Mouse (Mus musculus) hindbrain, embryonic 14.5 days (tissue): ENCODE results near the gene Rab5a. TPM values are rescaled to one million over a fixed set of nuclear protein-coding genes. Genes with fewer than 3 reads are reported as not detected.

ENCODE experiments used
- ATAC-seq: fragments of 200-750 bp; cut with Nextera tagmentation; 2 replicates; pipeline ENCODE4 v1.8.0; 2017; ENCODE audit warnings: moderate number of reproducible peaks, mild to moderate bottlenecking, moderate TSS enrichment, moderate library complexity; ENCODE audit not compliant: low FRiP score
- DNase-seq: peaks from one replicate; pipeline ENCODE4 v3.0.0-alpha.2; 2015; ENCODE audit warnings: low spot score
- H3K27ac ChIP-seq: fragments of 300-500 bp; sonication (generic); 2 replicates; pipeline ENCODE4 v1.5.1; 2014; ENCODE audit warnings: mild to moderate bottlenecking, moderate library complexity
- H3K27me3 ChIP-seq: fragments of 300-500 bp; sonication (generic); 2 replicates; pipeline ENCODE4 v1.6.1; 2014; ENCODE audit warnings: mild to moderate bottlenecking, low read length, mixed read lengths; ENCODE audit not compliant: control insufficient read depth, insufficient read depth
- H3K36me3 ChIP-seq: fragments of 300-500 bp; sonication (generic); replicated peaks from 2 replicates; pipeline ENCODE4 v1.6.1; 2014; ENCODE audit not compliant: control insufficient read depth, insufficient read depth
- H3K4me1 ChIP-seq: fragments of 300-500 bp; sonication (generic); replicated peaks from 2 replicates; pipeline ENCODE4 v1.6.1; 2014; ENCODE audit warnings: antibody characterized with exemption, low read length, mixed read lengths; ENCODE audit not compliant: control insufficient read depth, insufficient read depth
- H3K4me2 ChIP-seq: fragments of 300-500 bp; sonication (generic); replicated peaks from 2 replicates; pipeline ENCODE4 v1.6.1; 2014; ENCODE audit warnings: mild to moderate bottlenecking, moderate library complexity
- H3K4me3 ChIP-seq: fragments of 300-500 bp; sonication (generic); replicated peaks from 2 replicates; pipeline ENCODE4 v1.5.1; 2014; ENCODE audit warnings: mild to moderate bottlenecking, low read length
- H3K9ac ChIP-seq: fragments of 300-500 bp; sonication (generic); 2 replicates; pipeline ENCODE4 v1.6.1; 2014
- H3K9me3 ChIP-seq: fragments of 300-500 bp; sonication (generic); 2 replicates; pipeline ENCODE4 v1.6.1; 2016; ENCODE audit warnings: low read length; ENCODE audit not compliant: control insufficient read depth
- WGBS: fragments of 180-500 bp; shearing (Covaris S2); extraction: QIAGEN DNeasy Blood & Tissue Kit; methylation state at CpG from one replicate; pipeline ENCODE4 v1.1.7; 2014; 5-methylcytosine and 5-hydroxymethylcytosine counted together
- polyA plus RNA-seq: library from polyadenylated mRNA; unstranded; fragments of >200 nt; fragmentation: Nextera tagmentation; extraction: Ambion mirVana; gene quantifications from 2 replicates; pipeline ENCODE4 v1.2.1, GENCODE M21; 2014

The Rab5a gene
- 122 and 134 TPM in 2 replicates for polyA plus RNA-seq

- Histone ChIP-seq H3K4me1 (peaks cover 27% of the 10 kb centered on the region), H3K9ac (peak within 1 kb of the TSS; percentile 84), H3K27me3 (no peaks in the 10 kb centered on the region), H3K36me3 (peaks cover 4% of the 10 kb centered on the region), H3K9me3 (no peaks in the 10 kb centered on the region), H3K4me2 (peak within 1 kb of the TSS; percentile 85), H3K27ac (peak within 1 kb of the TSS; percentile 99), H3K4me3 (peak within 1 kb of the TSS; percentile 98)
- whole genome bisulfite sequencing, result under 1% methylated on average over 75 of the region's 82 CpGs
- ATAC-seq, result peak; percentile 98
- DNase-seq, result peak; percentile 100
Observed at GRCm38 (mm10) chr17:53478858-53479603, at the start of gene Rab5a. Gene Rab5a (plus strand): TSS chr17:53479234.

- ATAC-seq (no peak), DNase-seq (no peak)
- H3K9me3 ChIP-seq, result no peaks in the 10 kb centered on the region
- no peak overlapping the region for H3K27ac ChIP-seq
- H3K4me1 ChIP-seq, result no peaks in the 10 kb centered on the region
- 94% methylated on average over 2 of the region's 2 CpGs for WGBS
- no peaks in the 10 kb centered on the region for H3K27me3 ChIP-seq
- H3K9ac ChIP-seq, result no peak overlapping the region
- no peaks in the 10 kb centered on the region for H3K36me3 ChIP-seq
- no peak overlapping the region for H3K4me3 ChIP-seq
- H3K4me2 ChIP-seq, result no peak overlapping the region
Observed at GRCm38 (mm10) chr17:53456152-53456551, 22.9 kb upstream of the Rab5a start.

DNA sequence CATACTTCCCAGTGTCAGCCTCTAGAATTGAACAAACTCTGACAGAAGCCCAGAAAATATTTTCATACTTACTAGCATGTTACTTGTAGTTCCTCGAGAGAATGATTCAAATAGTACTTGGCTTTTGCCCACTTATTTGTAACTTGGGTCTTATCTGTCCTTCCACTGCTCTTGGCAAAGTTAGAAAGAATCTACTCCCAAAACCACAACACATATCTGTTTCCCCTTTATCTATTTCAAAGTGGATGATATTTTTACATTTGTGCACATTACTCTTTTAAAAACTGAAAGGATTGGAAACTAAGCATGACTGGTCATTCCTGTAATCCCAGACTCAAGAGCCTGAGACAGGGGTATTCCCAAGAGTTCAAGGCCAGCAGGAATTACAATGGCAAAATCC is 22.3 kb upstream of the Rab5a start:
- Histone ChIP-seq H3K4me1 (no peaks in the 10 kb centered on the region), H3K36me3 (no peaks in the 10 kb centered on the region), H3K9ac (no peak overlapping the region), H3K27me3 (no peaks in the 10 kb centered on the region), H3K27ac (no peak overlapping the region), H3K4me2 (no peak overlapping the region), H3K4me3 (no peak overlapping the region), H3K9me3 (no peaks in the 10 kb centered on the region)
- ATAC-seq, result no peak
- no peak for DNase-seq
- WGBS, result 83% methylated on average over 1 of the region's 1 CpGs

GRCm38 (mm10) chr17:53462603-53463495 is 16.2 kb upstream of the Rab5a start, which contains the start of gene Efhb:
Gene Efhb (minus strand): TSS chr17:53463321.
- H3K36me3 ChIP-seq, result no peaks in the 10 kb centered on the region
- H3K9me3 ChIP-seq, result no peaks in the 10 kb centered on the region
- no peak within 1 kb of the TSS for H3K27ac ChIP-seq
- H3K27me3 ChIP-seq, result no peaks in the 10 kb centered on the region
- peak within 1 kb of the TSS; percentile 38 for H3K4me3 ChIP-seq
- peak; percentile 96 for ATAC-seq
- H3K4me2 ChIP-seq, result peak within 1 kb of the TSS; percentile 88
- DNase-seq, result peak; percentile 86
- peaks cover 11% of the 10 kb centered on the region; the same call in 1 of the 2 replicates for H3K4me1 ChIP-seq
- H3K9ac ChIP-seq, result peak within 1 kb of the TSS; percentile 57
- WGBS, result 21% methylated on average over 26 of the region's 26 CpGs

- Histone ChIP-seq H3K4me1 (peaks cover 11% of the 10 kb centered on the region; the same call in 1 of the 2 replicates), H3K27me3 (no peaks in the 10 kb centered on the region), H3K27ac (no peak overlapping the region), H3K36me3 (no peaks in the 10 kb centered on the region), H3K9me3 (no peaks in the 10 kb centered on the region), H3K4me2 (peak overlapping the region; percentile 88), H3K4me3 (peak overlapping the region; percentile 38), H3K9ac (peak overlapping the region; percentile 57)
- ATAC-seq, result no peak; the same call in 1 of the 2 replicates
- WGBS, result 12% methylated on average over 8 of the region's 9 CpGs
- DNase-seq, result no peak
Observed at GRCm38 (mm10) chr17:53463496-53463840, 15.6 kb upstream of the Rab5a start.

- peaks cover 11% of the 10 kb centered on the region; the same call in 1 of the 2 replicates for H3K4me1 ChIP-seq
- ATAC-seq (no peak), DNase-seq (no peak)
- no peak overlapping the region for H3K27ac ChIP-seq
- no peaks in the 10 kb centered on the region for H3K36me3 ChIP-seq
- no peaks in the 10 kb centered on the region for H3K27me3 ChIP-seq
- no peak overlapping the region for H3K9ac ChIP-seq
- no peaks in the 10 kb centered on the region for H3K9me3 ChIP-seq
- H3K4me3 ChIP-seq, result no peak overlapping the region
- no peak overlapping the region for H3K4me2 ChIP-seq
- 57% methylated on average over 4 of the region's 4 CpGs for WGBS
Observed at GRCm38 (mm10) chr17:53465569-53465968, 13.5 kb upstream of the Rab5a start.

DNA sequence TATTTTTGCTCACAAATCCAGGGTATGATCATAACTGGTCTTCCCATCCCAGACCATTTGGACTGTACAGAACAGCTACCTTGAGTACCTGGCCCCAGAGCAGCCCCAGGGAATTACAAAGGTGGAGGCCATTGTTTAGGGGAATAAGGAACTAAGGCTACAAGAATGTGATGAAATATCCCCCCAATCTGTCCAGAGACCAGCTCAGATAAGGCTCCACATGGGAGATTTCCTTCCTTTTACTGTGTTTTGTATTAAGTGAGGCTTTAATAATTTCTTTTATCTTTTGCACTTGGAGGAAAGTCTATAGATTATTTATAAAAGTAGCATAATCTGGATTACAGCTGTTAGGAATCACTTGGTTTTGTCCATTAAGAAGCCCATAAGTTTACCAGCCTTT is 10.3 kb upstream of the Rab5a start:
- DNase-seq (no peak), ATAC-seq (no peak)
- Histone ChIP-seq H3K4me2 (no peak overlapping the region), H3K4me1 (0 out of 2 replicates have a peak, but pooled peaks cover 3% of the 10 kb centered on the region), H3K9me3 (no peaks in the 10 kb centered on the region), H3K27me3 (no peaks in the 10 kb centered on the region), H3K27ac (no peak overlapping the region), H3K9ac (no peak overlapping the region), H3K36me3 (no peaks in the 10 kb centered on the region), H3K4me3 (no peak overlapping the region)

DNA sequence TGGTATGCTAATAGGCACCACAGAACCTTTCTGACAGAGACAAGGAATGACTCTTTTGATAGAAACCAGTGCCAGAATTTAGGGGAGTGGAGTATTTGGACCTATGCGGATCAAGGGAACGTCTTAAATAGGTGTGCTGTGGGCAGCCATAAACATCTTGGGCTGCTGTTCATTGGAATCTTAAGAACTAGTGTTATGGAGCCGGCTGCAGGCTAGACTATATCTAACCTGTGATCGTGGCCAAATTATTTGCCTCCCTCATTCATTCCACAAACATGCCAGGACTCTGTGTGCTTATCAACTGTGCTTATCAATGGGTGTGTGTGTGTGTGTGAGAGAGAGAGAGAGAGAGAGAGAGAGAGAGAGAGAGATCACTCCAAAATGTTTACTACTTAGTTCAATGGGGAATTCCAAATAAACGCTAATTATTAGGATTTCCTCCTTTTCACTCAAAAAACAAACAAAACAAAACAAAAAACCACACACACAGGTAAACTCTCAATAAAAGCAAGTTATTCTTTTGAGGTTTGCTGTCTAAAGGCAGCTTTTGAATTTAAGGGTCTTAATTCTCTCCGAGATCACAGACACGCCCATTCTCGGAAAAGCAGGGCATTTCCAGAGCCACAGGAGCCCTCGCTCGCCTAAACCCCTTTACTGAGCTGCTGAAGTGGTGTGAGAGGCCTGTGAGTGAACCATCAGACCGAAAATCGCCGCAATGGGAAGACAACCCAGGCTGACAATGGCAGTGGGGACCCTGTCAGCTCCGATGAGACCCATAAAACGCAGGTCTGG is 772 bp upstream of the Rab5a start:
- DNase-seq (no peak), ATAC-seq (no peak; the same call in 1 of the 2 replicates)
- no peaks in the 10 kb centered on the region for H3K9me3 ChIP-seq
- 12% methylated on average over 15 of the region's 15 CpGs for WGBS
- H3K4me2 ChIP-seq, result peak overlapping the region; percentile 70
- peak overlapping the region; percentile 84 for H3K9ac ChIP-seq
- H3K36me3 ChIP-seq, result no peaks in the 10 kb centered on the region
- H3K27me3 ChIP-seq, result no peaks in the 10 kb centered on the region
- peaks cover 27% of the 10 kb centered on the region for H3K4me1 ChIP-seq
- peak overlapping the region; percentile 99 for H3K27ac ChIP-seq
- H3K4me3 ChIP-seq, result peak overlapping the region; percentile 98
